Mouse (Mus musculus) CH12.LX (cell line): ENCODE measurements around the gene St6galnac4. TPM values are rescaled to one million over a fixed set of nuclear protein-coding genes. Genes with fewer than 3 reads are reported as not detected.

Source experiments
- DNase-seq: peaks from one replicate; pipeline ENCODE4 v3.0.0-alpha.2; 2013; ENCODE audit errors: extremely low read depth
- H3K27ac ChIP-seq: 2 replicates; pipeline ENCODE4 v1.5.1; 2012; ENCODE audit warnings: low read depth, mild to moderate bottlenecking, control low read depth, moderate library complexity; ENCODE audit not compliant: insufficient read depth
- H3K27me3 ChIP-seq: replicated peaks from 2 replicates; pipeline ENCODE3; 2012; ENCODE audit warnings: inconsistent platforms
- H3K36me3 ChIP-seq, 2 experiments: replicated peaks in 1 of 2; 2 replicates each; pipeline versions ENCODE3 to v1.6.1; 2012; ENCODE audit warnings: inconsistent platforms in 1 of 2, low read length in 1 of 2, mild to moderate bottlenecking in 1 of 2, mixed read lengths in 1 of 2, moderate library complexity in 1 of 2; ENCODE audit not compliant: control insufficient read depth in 1 of 2, insufficient read depth in 1 of 2
- H3K4me1 ChIP-seq, 2 experiments: 2 replicates each; pipeline ENCODE4 v1.6.1; 2012; ENCODE audit warnings: inconsistent platforms in 1 of 2, moderate library complexity in 1 of 2; ENCODE audit not compliant: insufficient read depth in 2 of 2, control insufficient read depth in 1 of 2
- H3K4me2 ChIP-seq: 2 replicates; pipeline ENCODE4 v1.6.1; 2012; ENCODE audit warnings: low read depth, mild to moderate bottlenecking, control low read depth; ENCODE audit not compliant: poor library complexity, insufficient read depth, severe bottlenecking
- H3K4me3 ChIP-seq, 3 experiments: fragments of 150-350 bp in 1 of 3; sonication (generic) in 1 of 3; replicated peaks in 1 of 3; 2 replicates each; pipeline versions ENCODE3 to v1.5.1; 2011 to 2012; ENCODE audit warnings: low read depth in 2 of 3, low read length in 2 of 3, mild to moderate bottlenecking in 2 of 3, moderate library complexity in 2 of 3, control low read depth in 1 of 3, improper control_type of control experiment in 1 of 3, inconsistent platforms in 1 of 3, mixed read lengths in 1 of 3; ENCODE audit not compliant: poor library complexity in 1 of 3
- H3K79me2 ChIP-seq: replicated peaks from 2 replicates; pipeline ENCODE4 v1.6.1; 2012; ENCODE audit warnings: mild to moderate bottlenecking, moderate library complexity; ENCODE audit not compliant: control insufficient read depth, poor library complexity, insufficient read depth, severe bottlenecking; ENCODE audit errors: extremely low read depth
- H3K9ac ChIP-seq: 2 replicates; pipeline ENCODE4 v1.6.1; 2012; ENCODE audit warnings: low read depth, mild to moderate bottlenecking, control low read depth, moderate library complexity; ENCODE audit not compliant: insufficient read depth
- H3K9me3 ChIP-seq: replicated peaks from 2 replicates; pipeline ENCODE3; 2012; ENCODE audit warnings: low read length, inconsistent platforms, mixed read lengths
- CTCF ChIP-seq, 2 experiments: IDR thresholded peaks in 1 of 2; conservative IDR thresholded peaks in 1 of 2; 2 replicates each; pipeline ENCODE4 v1.5.1; 2011 to 2012; ENCODE audit warnings: low read depth in 2 of 2, low read length in 2 of 2, improper control_type of control experiment in 1 of 2, inconsistent platforms in 1 of 2, mild to moderate bottlenecking in 1 of 2, moderate library complexity in 1 of 2
- E2F4 ChIP-seq: IDR thresholded peaks from 2 replicates; pipeline ENCODE4 v1.6.1; 2011; ENCODE audit warnings: low read depth, low read length, improper control_type of control experiment; ENCODE audit not compliant: insufficient replicate concordance
- EP300 ChIP-seq: IDR thresholded peaks from 2 replicates; pipeline ENCODE4 v1.6.1; 2011; ENCODE audit warnings: low read length, improper control_type of control experiment
- ETS1 ChIP-seq: conservative IDR thresholded peaks from 2 replicates; pipeline ENCODE4 v1.6.1; 2012; ENCODE audit warnings: low read depth, mild to moderate bottlenecking, inconsistent platforms, low read length, improper control_type of control experiment, moderate library complexity
- IRF4 ChIP-seq: IDR thresholded peaks from 2 replicates; pipeline ENCODE4 v1.6.1; 2014; ENCODE audit warnings: low read depth, mild to moderate bottlenecking, inconsistent platforms, low read length, improper control_type of control experiment
- JUND ChIP-seq: conservative IDR thresholded peaks from 2 replicates; pipeline ENCODE4 v1.6.1; 2011; ENCODE audit warnings: low read depth, low read length, improper control_type of control experiment
- MEF2A ChIP-seq: IDR thresholded peaks from 2 replicates; pipeline ENCODE4 v1.6.1; 2014; ENCODE audit warnings: low read depth, mild to moderate bottlenecking, inconsistent platforms, low read length, improper control_type of control experiment, borderline replicate concordance
- MYC ChIP-seq: IDR thresholded peaks from 2 replicates; pipeline ENCODE4 v1.6.1; 2011; ENCODE audit warnings: low read depth, mild to moderate bottlenecking, improper control_type of control experiment, low read length
- POLR2A ChIP-seq: IDR thresholded peaks from 2 replicates; pipeline ENCODE4 v1.6.1; 2011; ENCODE audit warnings: low read depth, mild to moderate bottlenecking, improper control_type of control experiment, low read length
- POLR2AphosphoS2 ChIP-seq: IDR thresholded peaks from 2 replicates; pipeline ENCODE4 v1.6.1; 2011; ENCODE audit warnings: low read depth, low read length, improper control_type of control experiment
- SMC3 ChIP-seq: IDR thresholded peaks from 2 replicates; pipeline ENCODE4 v1.6.1; 2011; ENCODE audit warnings: low read depth, low read length, improper control_type of control experiment
- TBP ChIP-seq: conservative IDR thresholded peaks from 2 replicates; pipeline ENCODE4 v1.6.1; 2011; ENCODE audit warnings: low read depth, low read length, improper control_type of control experiment
- USF1 ChIP-seq: IDR thresholded peaks from 2 replicates; pipeline ENCODE4 v1.6.1; 2014; ENCODE audit warnings: low read depth, mild to moderate bottlenecking, inconsistent platforms, low read length, improper control_type of control experiment
- dilution Hi-C: fragments of 300-500 bp; cut with MboI; formaldehyde crosslinking; loops from 2 replicates; pipeline ENCODE4 v1.14.3; 2020; ENCODE audit warnings: low sequenced_read_pairs; ENCODE audit not compliant: extremely low pct_unique_long_range_greater_than_20kb, extremely low pct_ligation_motif_present
- in situ Hi-C: fragments of 300-500 bp; cut with MboI; formaldehyde crosslinking; loops from 3 replicates; pipeline ENCODE4 v1.14.3; 2019; ENCODE audit warnings: low sequenced_read_pairs, low pct_ligation_motif_present, low pct_unique_long_range_greater_than_20kb, mixed read lengths
- polyA plus RNA-seq: library from polyadenylated mRNA; unstranded; fragments of >175 nt; gene quantifications from 2 replicates; pipeline ENCODE4 v1.2.1, GENCODE M21; 2012; ENCODE audit warnings: low read depth; ENCODE audit not compliant: insufficient read length
- total RNA-seq, 2 experiments: library from RNA; depleted of rRNA; stranded (reverse); fragments of 300-350 nt in 1 of 2; fragments of >200 nt in 1 of 2; gene quantifications; 2 replicates each; pipeline ENCODE4 v1.2.3; 2012 to 2014

St6galnac4 gene
- total and polyA plus RNA-seq, 3 experiments, result 51.9 to 81.7 (median 58.3) TPM

GRCm38 (mm10) chr2:32538461-32538860, 48.4 kb upstream of the St6galnac4 start:
- Histone ChIP-seq H3K79me2 (no peaks in the 10 kb centered on the region; the same call in 1 of the 2 replicates), H3K36me3 (peaks cover 0 to 3% of the 10 kb centered on the region in 2 experiments), H3K27ac (no peak overlapping the region), H3K9me3 (no peaks in the 10 kb centered on the region), H3K4me3 (no peak overlapping the region), H3K4me2 (no peak overlapping the region), H3K4me1 (peaks cover 16 to 53% of the 10 kb centered on the region in 2 experiments), H3K9ac (no peak overlapping the region), H3K27me3 (peaks cover 5% of the 10 kb centered on the region)
- dilution Hi-C loops (no loop called here), in situ Hi-C loops (no loop called here)
- no peak for TF ChIP-seq POLR2AphosphoS2
- no peak for TF ChIP-seq IRF4
- TF ChIP-seq E2F4, result no peak
- no peak for DNase-seq

- Histone ChIP-seq H3K9me3 (no peaks in the 10 kb centered on the region), H3K79me2 (no peaks in the 10 kb centered on the region; the same call in 1 of the 2 replicates), H3K27ac (no peak overlapping the region), H3K9ac (no peak overlapping the region), H3K4me3 (no peak overlapping the region)
- TF ChIP-seq EP300, result no peak
- TF ChIP-seq POLR2AphosphoS2, result no peak
- TF ChIP-seq, all 38 proteins: peak for 0
- in situ Hi-C loops, result no loop called here
- Histone ChIP-seq H3K27me3 (no peaks in the 10 kb centered on the region), H3K4me2 (no peak overlapping the region), H3K36me3 (peaks cover 0 to 6% of the 10 kb centered on the region in 2 experiments), H3K4me1 (peaks cover 16 to 48% of the 10 kb centered on the region in 2 experiments)
- dilution Hi-C loops, result no loop called here
- no peak for DNase-seq
Observed at GRCm38 (mm10) chr2:32539452-32539981, 47.4 kb upstream of the St6galnac4 start.

- no peaks in the 10 kb centered on the region for H3K9me3 ChIP-seq
- no peak overlapping the region for H3K4me2 ChIP-seq
- DNase-seq, result no peak
- no peak overlapping the region for H3K9ac ChIP-seq
- TF ChIP-seq ETS1 (no peak), MYC (no peak), JUND (no peak), EP300 (no peak), USF1 (no peak), CTCF (conservative IDR thresholded peaks at IDR 0.05 in 1 of 2, IDR thresholded peaks at IDR 0.05 in 1 of 2; ENCODE audit: low read depth in 2 of 2, low read length in 2 of 2) (no peak), MEF2A (no peak), E2F4 (no peak), TBP (no peak), POLR2A (no peak), SMC3 (no peak)
- TF ChIP-seq, all 38 proteins: peak for 0
- in situ Hi-C loops (no loop called here), dilution Hi-C loops (no loop called here)
- peaks cover 16 to 46% of the 10 kb centered on the region in 2 experiments for H3K4me1 ChIP-seq
- peaks cover 0 to 11% of the 10 kb centered on the region in 2 experiments for H3K36me3 ChIP-seq
- no peaks in the 10 kb centered on the region; the same call in 1 of the 2 replicates for H3K79me2 ChIP-seq
- no peak overlapping the region for H3K27ac ChIP-seq
- no peaks in the 10 kb centered on the region for H3K27me3 ChIP-seq
- H3K4me3 ChIP-seq, result no peak overlapping the region
Observed at GRCm38 (mm10) chr2:32541333-32541908, 45.5 kb upstream of the St6galnac4 start.
